Mouse (Mus musculus) spleen, postnatal 10 days (tissue): ENCODE measurements around the gene Dusp1.

Experiments
- DNase-seq, 2 experiments: peaks; one replicate each; pipeline ENCODE4 v3.0.0; 2021 to 2022; ENCODE audit warnings: low spot score in 2 of 2

Gene Dusp1

DNA sequence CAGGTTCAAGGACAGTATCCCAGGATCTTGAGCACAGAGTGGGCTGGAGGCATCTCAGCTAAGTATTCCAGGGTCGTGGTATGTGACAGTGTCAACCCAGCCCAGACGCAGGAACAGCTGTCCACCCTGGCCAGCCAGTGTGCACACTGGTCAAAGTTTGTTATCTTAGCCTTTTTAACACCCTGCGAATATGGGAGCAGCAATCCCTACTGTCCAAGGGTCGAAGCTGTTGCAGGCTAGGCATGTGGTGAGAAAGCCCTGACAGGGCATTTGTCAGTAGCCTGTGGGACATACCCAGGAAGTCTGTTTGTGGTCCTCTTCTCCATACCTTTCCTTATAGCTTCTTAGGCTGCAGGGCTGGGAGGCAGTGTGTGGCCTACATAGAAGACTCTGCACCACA lies 22.1 kb upstream of the Dusp1 start:
- DNase-seq: no peak

DNA sequence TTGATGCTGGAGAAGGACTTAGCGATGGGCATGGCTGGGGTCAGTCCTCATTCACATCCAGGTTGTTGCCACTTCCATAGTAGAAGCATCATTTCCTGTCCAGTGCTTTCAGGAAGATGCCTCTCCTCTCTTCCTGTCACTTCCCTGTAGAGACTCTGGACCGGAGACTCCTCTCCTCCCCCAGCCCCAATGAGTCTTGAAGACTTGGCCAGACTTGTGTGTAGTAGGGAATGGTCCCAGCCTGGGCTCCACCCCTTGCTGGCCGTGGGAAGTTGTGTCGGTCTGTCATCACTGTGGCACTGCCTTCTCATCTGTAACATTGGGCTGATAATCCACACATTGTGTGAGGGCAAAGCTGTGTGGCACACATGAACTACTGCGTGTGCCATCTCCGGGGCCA lies 21.7 kb upstream of the Dusp1 start:
- DNase-seq: no peak

DNA sequence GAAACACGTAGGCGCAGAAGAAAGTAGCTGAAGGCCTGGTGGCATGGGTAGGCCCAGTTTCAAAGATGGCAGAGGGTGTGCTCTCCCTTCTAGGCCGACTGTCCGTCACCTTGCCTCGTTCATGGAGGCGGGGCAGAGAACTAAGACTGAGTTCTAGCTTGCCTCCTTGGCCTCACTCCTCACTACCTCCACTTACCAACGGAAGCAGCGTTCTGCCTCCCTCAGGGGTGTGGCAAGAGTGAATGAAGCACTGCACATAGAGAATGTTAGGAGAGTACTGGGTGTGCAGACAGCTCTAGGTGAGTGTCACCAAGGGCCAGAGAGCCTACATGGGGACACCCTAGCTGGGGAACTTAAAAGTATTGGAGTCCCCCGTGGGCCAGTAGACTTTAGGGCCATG lies 21.1 kb upstream of the Dusp1 start:
- no peak for DNase-seq

DNA sequence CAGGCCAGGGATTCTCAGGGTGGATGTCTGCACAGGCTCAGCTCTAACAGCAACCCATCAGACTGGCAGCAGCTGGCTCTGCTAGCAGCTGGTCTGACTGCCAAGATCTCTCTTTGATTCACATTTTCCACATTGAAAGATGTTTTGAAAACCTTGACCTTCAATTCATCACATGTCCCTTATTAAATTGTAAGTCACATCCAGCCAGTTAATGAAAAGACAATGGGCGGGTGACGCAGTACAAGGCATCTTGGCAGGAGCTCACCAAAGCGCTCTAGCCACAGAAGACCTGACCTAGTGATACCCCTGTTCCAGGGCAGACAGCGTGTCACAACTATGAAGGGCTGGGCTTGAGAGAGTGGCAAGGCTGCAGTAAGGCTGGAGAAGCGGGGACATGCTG lies 20.4 kb upstream of the Dusp1 start:
- no peak for DNase-seq

DNA sequence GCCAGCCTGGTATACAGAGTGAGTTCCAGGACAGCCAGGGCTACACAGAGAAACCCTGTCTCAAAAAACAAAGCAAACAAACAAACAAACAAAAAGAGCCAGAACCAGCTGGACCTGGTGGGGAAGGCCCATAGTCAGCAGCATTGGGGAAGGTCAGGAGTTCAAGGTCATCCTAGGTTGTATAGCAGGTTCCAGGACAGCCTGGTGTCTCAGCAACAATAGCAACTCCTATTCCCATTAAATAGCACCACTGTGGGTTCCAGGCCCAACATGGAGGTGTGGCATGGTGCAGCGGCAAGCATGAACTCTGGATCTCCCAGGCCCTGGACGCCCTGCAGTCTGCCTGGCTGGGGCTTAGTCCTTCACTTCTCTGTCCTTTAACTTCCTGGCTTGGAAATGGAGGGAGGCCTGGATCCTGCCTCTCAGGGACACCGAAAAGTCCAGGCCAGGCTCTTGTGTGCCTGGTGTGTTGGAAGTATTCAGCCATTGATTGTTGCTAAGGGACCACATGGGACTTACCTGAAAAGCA lies 19.0 kb upstream of the Dusp1 start:
- no peak for DNase-seq

DNA sequence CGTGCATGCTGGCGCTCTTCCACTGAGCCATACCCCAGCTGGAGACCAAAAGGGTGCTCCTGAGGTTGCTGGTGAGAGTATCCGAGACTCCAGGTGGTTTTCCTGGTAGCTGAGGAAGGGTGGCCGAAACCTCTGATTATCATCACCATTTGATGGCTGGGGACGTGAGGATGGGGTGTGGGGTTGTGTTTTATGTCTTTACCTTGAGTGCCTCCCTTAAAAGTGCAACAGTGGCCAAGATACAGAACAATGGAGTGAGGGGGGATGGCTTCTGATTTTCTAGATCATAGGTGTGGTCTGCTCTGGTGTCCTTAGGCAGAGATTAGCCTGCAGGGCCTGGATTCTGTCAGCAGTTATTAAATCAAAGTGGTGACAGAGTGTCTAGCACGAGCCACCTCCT lies 17.5 kb upstream of the Dusp1 start:
- no peak for DNase-seq

DNA sequence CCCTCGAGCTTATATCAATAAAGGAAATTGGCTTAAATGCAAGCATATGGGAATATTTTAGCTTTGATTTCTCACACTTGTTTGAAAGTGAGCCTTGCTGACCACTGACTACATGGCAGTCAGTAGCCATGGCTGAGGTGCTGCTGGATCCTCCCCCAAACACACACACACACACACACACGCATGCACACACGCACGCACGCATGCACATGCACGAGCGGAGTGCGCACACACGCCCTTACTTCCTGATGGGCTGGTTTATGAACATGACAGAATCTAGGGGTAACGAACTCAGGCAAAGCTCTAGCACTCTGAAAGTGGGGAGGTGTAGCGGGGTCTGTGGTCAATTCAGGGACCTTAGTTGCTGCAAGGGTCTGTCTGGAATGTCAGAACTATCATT lies 16.8 kb upstream of the Dusp1 start:
- no peak for DNase-seq

DNA sequence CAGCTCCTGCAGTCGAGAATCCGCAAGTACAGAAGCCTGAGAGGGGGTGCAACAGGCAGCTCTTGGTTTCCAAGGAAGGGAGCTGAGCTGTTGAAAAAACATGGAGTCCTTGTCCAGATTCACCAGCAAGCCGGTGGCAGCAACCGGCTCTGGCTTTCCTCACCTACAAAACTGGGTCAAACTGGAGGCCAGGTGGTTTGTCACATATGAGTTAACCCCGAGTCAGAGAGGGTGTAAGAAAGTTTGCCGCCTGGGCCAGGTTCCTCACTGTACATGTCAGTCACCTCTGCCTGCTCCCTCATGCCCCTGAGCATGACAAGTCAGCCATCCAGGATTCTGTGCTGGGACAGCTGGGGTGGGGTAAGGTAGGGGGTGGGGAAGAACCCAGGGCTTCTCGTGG lies 16.2 kb upstream of the Dusp1 start:
- DNase-seq: no peak

DNA sequence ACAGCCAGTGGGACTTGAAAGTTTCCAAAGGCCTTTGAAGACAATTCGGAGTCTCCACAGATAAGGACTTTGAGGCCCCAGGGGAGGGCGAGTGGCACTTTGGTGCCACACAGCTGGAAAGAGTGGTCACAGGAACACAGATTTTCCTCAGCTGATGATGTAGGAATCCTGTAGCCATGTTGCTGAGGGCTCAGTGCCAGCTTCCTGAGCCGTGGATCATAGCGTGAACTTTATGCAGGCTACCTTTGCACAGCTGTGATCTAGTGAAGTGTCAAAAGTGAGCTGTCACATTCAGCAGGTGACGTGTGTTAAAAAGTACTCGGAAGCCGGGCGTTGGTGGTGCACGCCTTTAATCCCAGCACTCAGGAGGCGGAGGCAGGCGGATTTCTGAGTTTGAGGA lies 15.4 kb upstream of the Dusp1 start:
- DNase-seq: no peak

DNA sequence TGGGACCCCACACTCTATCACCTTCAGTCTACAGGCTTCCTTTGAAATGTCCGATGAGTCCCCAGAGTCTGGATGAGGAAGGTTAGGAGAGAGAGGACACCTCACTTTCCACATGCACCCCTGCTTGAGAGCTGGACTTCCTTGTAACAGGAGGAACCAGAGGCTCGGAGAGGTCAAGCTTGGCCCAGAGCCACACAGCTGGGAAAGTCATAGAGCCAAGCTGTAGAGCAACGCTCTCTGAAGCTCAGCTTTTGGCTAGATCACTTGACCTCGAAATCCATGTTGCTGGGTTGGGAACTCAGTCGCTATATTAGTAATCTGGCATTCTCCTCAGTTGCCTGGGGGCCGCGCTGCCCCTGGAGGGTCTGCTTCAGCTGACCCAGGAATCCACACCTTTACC lies 14.9 kb upstream of the Dusp1 start:
- no peak for DNase-seq

DNA sequence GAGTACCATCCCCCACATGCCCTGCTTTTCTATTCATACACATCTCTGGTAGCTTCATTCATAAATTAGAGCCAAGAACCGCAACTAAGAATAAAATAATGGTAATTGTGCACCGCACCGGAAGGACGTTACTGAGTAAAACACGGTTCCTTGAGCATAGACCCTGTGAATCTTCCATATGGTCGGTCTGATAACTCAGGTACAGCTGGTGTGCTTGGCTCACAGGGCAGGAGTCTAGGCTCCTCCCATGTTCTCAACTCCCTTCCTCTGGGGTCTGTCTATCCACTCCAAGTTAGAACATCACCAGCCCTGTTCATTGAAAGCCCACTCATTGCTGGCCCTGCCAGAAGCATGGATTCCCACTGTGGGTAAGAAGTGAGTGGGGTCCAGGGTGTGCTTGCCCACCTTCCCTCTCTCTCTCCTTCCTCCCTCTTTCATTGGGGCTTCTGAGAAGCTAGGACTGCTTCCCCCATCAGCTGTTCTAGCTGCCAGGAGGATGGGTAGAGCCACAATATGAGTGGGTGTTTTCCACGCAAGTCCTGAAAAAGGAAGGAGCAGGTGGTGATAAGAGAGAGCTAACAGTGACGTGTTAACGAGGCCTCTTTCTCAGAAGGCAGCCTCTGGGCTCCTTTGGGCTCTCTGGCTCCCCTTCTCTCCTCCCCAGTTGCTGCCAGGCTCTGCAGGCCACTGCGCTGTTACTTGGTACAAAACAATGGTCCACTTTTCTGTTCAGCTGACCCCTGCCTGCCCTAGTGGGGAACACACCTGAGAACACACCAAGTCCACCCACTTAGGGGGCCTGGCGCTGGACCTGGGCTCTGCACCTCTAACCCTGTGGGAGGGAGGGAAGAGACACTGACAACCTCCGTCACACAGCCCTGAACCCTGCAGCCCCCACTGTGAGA lies 14.1 kb upstream of the Dusp1 start:
- DNase-seq: no peak

DNA sequence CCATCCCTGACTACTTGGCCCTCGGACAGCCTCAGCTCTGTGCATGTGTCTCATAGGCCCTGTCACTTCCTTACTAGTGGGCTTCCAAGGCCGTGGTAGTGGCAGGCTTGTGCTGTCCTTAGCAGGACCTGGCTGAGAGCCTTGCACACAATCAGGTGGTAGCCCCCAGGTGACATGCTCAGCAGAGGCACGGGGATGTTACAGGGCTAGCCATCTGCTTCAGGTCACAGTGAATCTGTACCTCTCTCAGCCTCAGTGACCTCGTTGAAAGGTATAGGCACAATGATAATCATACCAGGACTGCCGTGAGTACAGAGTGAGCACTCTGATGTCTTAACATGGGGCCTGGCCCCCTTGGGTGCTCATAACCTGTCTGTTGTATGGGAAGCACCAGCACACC lies 12.8 kb upstream of the Dusp1 start:
- no peak for DNase-seq

DNA sequence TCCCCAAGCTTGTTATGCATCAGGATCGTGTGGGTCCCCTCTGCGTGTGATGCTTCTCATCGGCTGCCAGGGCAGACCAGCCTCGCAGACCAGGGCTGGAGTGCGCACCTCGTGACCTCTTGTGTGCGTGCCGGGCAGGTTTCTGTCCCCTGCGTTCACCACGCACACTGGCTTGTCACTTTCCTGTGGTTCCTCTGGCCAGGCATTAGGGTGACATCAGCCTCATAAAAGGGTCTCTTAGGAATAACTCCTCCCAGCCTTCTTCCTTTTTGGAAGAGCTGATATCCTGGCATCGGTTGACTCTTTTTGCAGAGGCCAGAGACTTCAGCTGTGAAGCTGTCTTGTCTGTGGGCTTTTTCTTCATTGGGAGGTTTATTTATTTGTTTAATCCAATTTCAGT lies 12.2 kb upstream of the Dusp1 start:
- DNase-seq: no peak

DNA sequence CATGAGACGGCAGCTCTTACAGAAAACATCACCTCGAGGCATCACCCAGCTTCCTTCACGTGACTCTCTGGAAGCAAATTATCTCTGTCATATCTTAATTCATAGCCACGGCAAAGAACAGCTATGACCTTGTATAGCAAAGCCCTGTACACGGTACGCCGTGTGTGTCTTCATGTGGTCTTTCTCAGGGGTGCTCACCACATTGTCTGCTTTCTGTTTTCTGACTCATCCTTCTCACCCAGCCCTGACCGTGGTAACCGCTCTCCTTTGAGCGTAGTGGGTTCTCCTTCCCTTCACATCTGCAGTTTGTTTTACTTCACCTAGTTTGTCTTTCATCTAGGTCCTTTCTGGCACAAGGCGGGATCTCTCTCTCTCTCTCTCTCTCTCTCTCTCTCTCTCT lies 10.3 kb upstream of the Dusp1 start:
- DNase-seq: no peak

DNA sequence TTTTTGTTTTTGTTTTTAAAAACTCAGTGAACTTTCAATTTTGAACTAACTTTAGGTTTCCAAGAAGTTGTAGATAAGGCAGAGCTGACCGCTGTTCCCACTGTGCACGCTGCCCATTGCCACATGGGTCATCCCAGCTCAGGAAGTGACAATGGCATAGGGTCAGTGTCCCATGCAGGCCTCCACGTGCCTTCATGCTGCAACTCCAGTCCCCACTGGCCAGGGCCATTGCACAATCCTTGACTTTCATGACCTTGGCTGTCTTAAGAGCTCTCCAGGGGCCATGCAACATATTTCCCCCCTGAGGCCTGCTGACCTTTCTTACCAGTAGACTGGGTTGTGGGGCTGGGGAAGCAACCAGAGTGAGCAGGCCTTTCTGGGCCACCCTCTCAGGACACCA lies 9.4 kb upstream of the Dusp1 start:
- no peak for DNase-seq

DNA sequence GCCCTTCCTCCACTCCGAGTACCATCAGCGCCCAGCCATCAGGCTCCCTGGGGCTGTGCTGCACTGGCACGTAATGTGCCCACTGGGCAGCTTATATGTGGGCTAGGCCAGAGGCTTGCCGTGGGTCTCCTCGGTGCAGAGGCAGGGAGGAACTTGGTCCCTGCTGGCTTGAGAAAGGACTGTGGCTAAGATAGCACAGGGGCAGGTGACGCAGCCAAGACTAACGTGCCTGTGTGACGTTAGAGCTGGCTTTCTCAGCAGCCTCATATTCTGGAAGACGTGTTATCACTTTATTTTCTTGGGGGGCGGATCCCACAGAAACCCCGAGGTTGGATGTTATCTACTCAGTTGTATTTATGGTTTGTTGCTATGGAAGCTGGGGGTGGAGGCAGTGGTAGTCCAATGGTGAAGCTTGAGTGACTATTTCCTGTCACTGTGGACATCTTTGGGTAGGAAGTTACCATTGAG lies 8.8 kb upstream of the Dusp1 start:
- DNase-seq: no peak

DNA sequence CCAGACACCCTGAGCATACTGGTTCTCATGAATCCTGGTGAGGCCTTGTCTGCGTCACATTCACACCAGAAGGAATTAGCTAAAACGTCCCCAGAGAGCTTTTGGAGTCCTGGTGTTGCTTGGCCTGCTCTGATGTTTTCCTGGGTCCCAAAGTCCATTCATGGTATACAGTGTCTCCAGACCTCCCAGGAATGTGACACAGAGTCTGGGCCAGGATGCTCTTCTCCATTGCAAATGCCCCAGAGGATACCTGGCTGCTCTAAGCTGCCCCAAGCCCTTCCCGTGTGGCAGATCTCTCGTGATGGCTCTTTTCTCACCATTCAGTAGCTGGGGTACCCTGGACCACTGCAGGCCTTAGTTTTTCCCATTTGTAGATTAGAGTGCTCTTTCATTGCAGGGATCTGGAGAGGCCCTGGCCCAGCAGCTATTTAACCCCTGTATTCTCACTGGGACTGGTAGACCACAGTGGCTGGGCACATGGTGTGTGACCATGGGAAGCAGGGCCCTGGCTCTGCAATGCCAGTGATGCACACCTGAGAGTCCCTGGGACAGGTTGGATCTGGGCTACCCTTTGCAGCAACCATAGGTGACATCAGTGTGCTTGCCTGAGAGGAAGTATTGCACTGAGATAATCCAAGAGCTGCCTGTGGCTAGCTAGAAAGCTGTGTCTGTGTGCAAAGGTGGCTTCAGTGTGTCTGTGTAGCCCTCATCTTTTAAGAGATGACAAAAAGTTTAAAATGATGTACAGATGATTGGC lies 7.8 kb upstream of the Dusp1 start:
- DNase-seq: no peak

DNA sequence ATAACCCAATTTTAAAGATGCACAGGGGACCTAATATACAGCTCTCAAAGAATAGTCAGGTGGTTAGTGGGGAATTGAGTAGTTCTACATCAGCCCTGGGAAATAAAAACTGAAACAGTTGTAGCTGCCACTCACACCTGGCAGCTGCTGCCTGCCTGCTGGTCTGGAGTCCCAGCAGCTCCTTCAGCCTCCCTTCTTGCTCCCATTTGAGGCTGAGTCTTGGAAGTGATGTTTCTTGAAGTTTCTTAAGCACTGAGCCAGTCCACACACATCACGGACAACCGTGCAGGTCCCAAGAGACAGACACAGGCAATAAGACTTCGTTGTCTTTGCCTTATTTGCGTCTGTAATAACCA lies 5.9 kb upstream of the Dusp1 start:
- DNase-seq: no peak

DNA sequence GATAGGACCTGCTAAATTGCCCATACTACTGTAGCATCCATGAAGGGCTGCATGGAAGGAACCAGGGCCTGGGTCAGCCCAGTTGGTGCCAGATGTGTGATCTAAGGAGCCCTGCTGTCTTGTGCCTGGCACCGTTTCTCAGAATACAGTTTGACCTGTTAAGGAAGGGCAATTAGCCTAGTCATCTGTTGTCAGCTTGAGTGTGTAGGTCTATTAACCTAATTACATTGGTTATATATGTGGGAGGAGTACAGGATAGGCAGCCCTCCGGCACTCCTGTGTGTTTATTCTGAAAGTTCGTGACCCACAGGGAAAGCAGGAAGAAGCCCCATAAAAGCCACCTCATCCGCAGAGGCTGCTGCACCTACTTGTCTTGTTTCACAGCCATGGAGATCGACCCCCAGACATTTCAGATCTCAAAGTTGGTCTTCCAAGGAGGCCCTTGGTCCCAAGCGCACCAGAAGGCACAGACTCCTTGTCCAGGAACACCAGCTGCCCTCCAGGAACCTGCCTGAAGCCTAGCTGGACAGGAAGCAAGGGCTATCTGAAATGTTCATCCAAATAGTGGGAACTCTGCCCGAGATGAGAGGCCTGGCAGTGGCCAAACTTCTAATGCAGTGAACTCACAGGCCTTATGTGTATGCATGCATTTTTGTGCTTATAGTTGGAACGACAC lies 5.4 kb upstream of the Dusp1 start:
- DNase-seq: no peak

DNA sequence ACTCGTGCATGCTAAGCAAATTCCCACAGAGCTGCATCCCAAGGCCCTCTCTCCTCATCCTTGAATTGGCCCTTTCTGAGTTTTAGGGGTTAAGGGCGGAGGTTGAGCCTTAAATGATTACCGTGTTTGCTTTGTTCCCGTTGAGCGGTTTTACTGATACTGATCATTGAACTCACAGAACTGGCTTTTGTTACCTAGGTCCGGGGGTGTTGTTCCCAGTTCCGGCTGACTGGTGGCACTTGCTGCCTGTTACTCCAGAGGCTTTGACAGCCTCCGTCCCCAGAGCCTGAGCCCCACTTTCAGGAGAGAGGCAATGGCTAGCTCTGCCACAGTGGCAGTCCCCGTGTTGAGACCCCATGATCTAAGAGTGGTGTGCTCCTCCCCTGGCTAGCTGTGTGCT lies 2.5 kb upstream of the Dusp1 start:
- DNase-seq: no peak

DNA sequence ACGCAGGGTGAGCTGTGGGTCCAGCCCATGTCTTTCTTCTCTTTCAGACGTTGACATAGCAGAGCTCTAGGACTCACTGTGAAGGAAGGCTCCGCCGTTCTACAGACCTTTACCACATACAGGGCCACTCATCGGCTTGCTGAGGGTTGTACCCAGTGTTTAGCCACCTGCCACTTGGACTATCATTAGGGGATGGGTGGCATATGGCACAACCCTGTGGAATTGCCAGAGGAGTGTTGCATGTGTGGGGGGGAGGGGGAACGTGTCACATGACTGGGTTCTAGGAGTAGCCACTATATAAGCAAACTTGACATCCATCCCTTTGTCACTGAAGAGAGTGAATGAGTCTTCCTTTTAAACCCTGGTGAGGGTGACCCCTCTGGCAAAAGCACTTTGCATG lies 1.5 kb upstream of the Dusp1 start:
- no peak for DNase-seq

DNA sequence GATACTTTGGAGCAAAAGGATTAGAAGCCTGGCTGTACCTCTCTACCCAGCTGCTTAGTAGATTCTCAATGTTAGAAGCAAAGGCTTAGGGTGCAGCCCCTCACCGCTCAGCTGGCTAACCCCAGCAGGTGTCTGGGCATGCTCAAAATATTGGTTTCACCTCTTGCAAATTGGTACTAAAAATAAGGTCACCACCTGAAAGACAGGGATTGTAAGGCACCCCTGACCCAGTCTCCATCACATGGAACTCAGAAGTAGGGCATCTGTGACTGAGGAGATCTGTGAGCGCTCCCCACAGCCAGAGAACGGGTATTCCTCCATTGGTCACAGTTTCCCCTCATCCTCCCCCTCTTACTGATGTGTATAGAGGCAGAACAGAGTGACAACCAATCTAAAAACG lies 364 bp upstream of the Dusp1 start:
- no peak for DNase-seq

DNA sequence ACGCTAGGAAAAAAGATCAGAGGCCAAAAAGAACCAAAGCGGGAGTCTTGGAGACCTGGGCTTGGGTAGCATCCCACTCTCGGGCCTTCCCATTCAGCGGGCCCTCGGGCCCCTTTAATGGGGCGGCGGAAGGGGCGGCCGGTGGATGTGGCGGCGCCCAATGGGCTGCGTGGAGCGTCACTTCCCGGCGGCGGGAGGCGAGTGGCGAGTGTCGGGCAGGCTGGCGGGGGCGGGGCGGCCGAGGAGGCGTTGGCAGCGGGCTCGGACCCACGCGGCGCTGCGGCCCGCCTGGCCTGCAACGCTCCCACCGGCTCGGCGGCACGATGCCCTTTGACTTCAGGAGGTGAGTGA lies 663 bp downstream of the Dusp1 start, which contains the start of gene Ergic1:
Ergic1 (plus strand) TSS at position 200 of the 351 bp plus-strand sequence.
- peak; percentile 70 to 91 for DNase-seq
